Mouse (Mus musculus) forebrain, postnatal 0 days (tissue): ENCODE measurements at regions not wholly inside any gene's neighbourhood (a gene's known extent, or its start where the extent isn't known, plus 50 kb on each side); places are given as distances from the start of the nearest gene placed in this dataset.

Experiments used
- ATAC-seq: fragments of 200-750 bp; cut with Nextera tagmentation; 2 replicates; pipeline ENCODE4 v1.8.0; 2017; ENCODE audit warnings: mild to moderate bottlenecking, moderate library complexity
- DNase-seq: peaks from one replicate; pipeline ENCODE4 v3.0.0-alpha.2; 2015
- H3K27ac ChIP-seq: fragments of 300-500 bp; sonication (generic); 2 replicates; pipeline ENCODE4 v1.5.1; 2014; ENCODE audit warnings: low read depth, mild to moderate bottlenecking, antibody characterized with exemption, low read length, moderate library complexity, mixed read lengths
- H3K27me3 ChIP-seq: fragments of 300-500 bp; sonication (generic); 2 replicates; pipeline ENCODE4 v1.6.1; 2014; ENCODE audit warnings: mild to moderate bottlenecking, low read length, mixed read lengths; ENCODE audit not compliant: insufficient read depth
- H3K36me3 ChIP-seq: fragments of 300-500 bp; sonication (generic); 2 replicates; pipeline ENCODE4 v1.6.1; 2014; ENCODE audit warnings: mild to moderate bottlenecking, moderate library complexity; ENCODE audit not compliant: insufficient read depth
- H3K4me1 ChIP-seq: fragments of 300-500 bp; sonication (generic); 2 replicates; pipeline ENCODE4 v1.6.1; 2014; ENCODE audit warnings: antibody characterized with exemption; ENCODE audit not compliant: insufficient read depth
- H3K4me2 ChIP-seq: fragments of 300-500 bp; sonication (generic); 2 replicates; pipeline ENCODE4 v1.6.1; 2014; ENCODE audit warnings: low read depth, mild to moderate bottlenecking, moderate library complexity
- H3K4me3 ChIP-seq: fragments of 300-500 bp; sonication (generic); 2 replicates; pipeline ENCODE4 v1.5.1; 2014; ENCODE audit warnings: low read depth, low read length, mixed read lengths
- H3K9ac ChIP-seq: fragments of 300-500 bp; sonication (generic); 2 replicates; pipeline ENCODE4 v1.6.1; 2014; ENCODE audit warnings: mild to moderate bottlenecking
- H3K9me3 ChIP-seq: fragments of 300-500 bp; sonication (generic); 2 replicates; pipeline ENCODE4 v1.6.1; 2016; ENCODE audit warnings: low read length
- CTCF ChIP-seq: sonication (generic); IDR thresholded peaks from 2 replicates; pipeline ENCODE4 v1.5.1; 2016; ENCODE audit warnings: antibody characterized with exemption, control low read depth, low read depth
- WGBS: fragments of 180-500 bp; shearing (Covaris S2); extraction: QIAGEN DNeasy Blood & Tissue Kit; methylation state at CpG from one replicate; pipeline ENCODE4 v1.1.7; 2014; 5-methylcytosine and 5-hydroxymethylcytosine counted together

DNA sequence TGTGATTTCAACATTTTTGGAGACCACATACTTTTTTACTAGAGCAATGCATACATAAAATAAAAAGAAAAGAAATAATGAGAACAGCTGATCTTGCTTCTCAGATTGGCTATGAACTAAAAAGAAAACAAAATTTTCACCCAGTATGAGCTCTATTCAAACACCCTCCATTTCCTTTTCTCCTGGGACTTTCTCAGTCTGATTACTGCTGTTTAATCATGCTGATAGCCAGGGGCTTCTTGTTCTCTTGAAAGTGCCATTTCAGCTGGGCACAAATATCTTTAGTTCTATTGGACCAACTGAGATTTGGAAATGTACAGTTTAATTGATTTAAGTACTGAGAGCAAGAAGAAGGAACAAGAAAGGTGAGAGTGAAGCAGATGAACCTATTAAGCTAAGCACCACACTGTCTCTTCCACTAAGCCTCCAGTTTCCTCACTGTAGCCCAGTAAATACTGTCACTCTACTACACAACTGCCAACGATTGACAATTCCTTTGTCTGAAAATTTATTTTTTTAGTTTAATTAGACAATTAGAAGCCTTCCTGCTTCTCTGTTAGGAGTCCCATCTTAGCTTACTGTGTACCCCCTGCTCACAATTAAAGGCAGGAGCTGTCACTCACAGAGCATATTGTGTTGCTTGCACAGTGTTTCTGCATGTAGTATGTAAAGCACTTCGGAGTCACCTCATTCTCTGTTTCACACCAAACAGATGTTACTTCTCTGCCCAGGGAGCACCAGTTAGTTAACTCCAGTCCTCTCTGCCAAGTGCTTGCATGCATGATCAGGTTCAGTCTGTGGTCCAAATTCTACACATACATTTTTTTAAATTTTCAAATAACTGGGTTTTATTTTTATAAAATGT, 650.6 kb upstream of the Cntnap2 start:
- Histone ChIP-seq H3K9me3 (no peaks in the 10 kb centered on the region), H3K27ac (no peak overlapping the region), H3K4me2 (no peak overlapping the region), H3K36me3 (no peaks in the 10 kb centered on the region), H3K9ac (no peak overlapping the region), H3K27me3 (no peaks in the 10 kb centered on the region), H3K4me1 (no peaks in the 10 kb centered on the region), H3K4me3 (no peak overlapping the region)
- WGBS: 41% methylated on average over 2 of the region's 2 CpGs
- DNase-seq (peak; percentile 1), ATAC-seq (no peak; the same call in 1 of the 2 replicates)
- TF ChIP-seq CTCF: no peak
